Mouse (Mus musculus): Measurements from ENCODE around the gene Fancd2os. TPM values are rescaled to one million over a fixed set of nuclear protein-coding genes. Genes with fewer than 3 reads are reported as not detected.

Gene Fancd2os
- polyA plus RNA-seq (2011; ENCODE audit: insufficient read depth, insufficient read length, low replicate concordance, missing spikeins), result not detected in 2 replicates

- no peak within 1 kb of the TSS for H3K4me3 ChIP-seq (replicated peaks; ENCODE audit: control insufficient read depth, low read depth, low read length)
- no peak within 1 kb of the TSS for H3K27ac ChIP-seq (ENCODE audit: control insufficient read depth, insufficient read depth, low read depth, low read length, poor library complexity)
- TF ChIP-seq POLR2A (IDR thresholded peaks at IDR 0.05; ENCODE audit: borderline replicate concordance, control insufficient read depth, low read depth, low read length), result no peak
- TF ChIP-seq CTCF (IDR thresholded peaks at IDR 0.05; ENCODE audit: control insufficient read depth, insufficient read depth, low read length), result no peak
- H3K4me1 ChIP-seq (ENCODE audit: control insufficient read depth, insufficient read depth, low read length), result no peaks in the 10 kb centered on the region
- WGBS, result 88% methylated on average over 23 of the region's 23 CpGs
Observed at GRCm38 (mm10) chr6:113600543-113601139, at the start of gene Fancd2os. Fancd2os (minus strand) TSS chr6:113600715.

- peak overlapping the region; percentile 60 for H3K27ac ChIP-seq (ENCODE audit: control insufficient read depth, insufficient read depth, low read depth, low read length, poor library complexity)
- no peak overlapping the region for H3K4me3 ChIP-seq (replicated peaks; ENCODE audit: control insufficient read depth, low read depth, low read length)
- 12% methylated on average over 4 of the region's 4 CpGs for WGBS
- TF ChIP-seq POLR2A (IDR thresholded peaks at IDR 0.05; ENCODE audit: borderline replicate concordance, control insufficient read depth, low read depth, low read length), result no peak
- no peak for TF ChIP-seq CTCF (IDR thresholded peaks at IDR 0.05; ENCODE audit: control insufficient read depth, insufficient read depth, low read length)
- H3K4me1 ChIP-seq (ENCODE audit: control insufficient read depth, insufficient read depth, low read length), result peaks cover 7% of the 10 kb centered on the region; the same call in 1 of the 2 replicates
Observed at GRCm38 (mm10) chr6:113650197-113650640, 49.7 kb upstream of the Fancd2os start.

- Histone ChIP-seq H3K4me3 (replicated peaks; ENCODE audit: control insufficient read depth, low read depth, low read length) (no peak overlapping the region), H3K4me1 (ENCODE audit: control insufficient read depth, insufficient read depth, low read length) (peaks cover 6% of the 10 kb centered on the region; the same call in 1 of the 2 replicates), H3K27ac (ENCODE audit: control insufficient read depth, insufficient read depth, low read depth, low read length, poor library complexity) (peak overlapping the region; percentile 60)
- TF ChIP-seq POLR2A (IDR thresholded peaks at IDR 0.05; ENCODE audit: borderline replicate concordance, control insufficient read depth, low read depth, low read length) (no peak), CTCF (IDR thresholded peaks at IDR 0.05; ENCODE audit: control insufficient read depth, insufficient read depth, low read length) (no peak)
- 52% methylated on average over 7 of the region's 7 CpGs for WGBS
Observed at GRCm38 (mm10) chr6:113649346-113650196, 49.1 kb upstream of the Fancd2os start.

- WGBS, result 35% methylated on average over 8 of the region's 8 CpGs
- TF ChIP-seq CTCF (IDR thresholded peaks at IDR 0.05; ENCODE audit: control insufficient read depth, insufficient read depth, low read length) (no peak), POLR2A (IDR thresholded peaks at IDR 0.05; ENCODE audit: borderline replicate concordance, control insufficient read depth, low read depth, low read length) (no peak)
- H3K4me1 ChIP-seq (ENCODE audit: control insufficient read depth, insufficient read depth, low read length), result peaks cover 3% of the 10 kb centered on the region; the same call in 1 of the 2 replicates
- H3K27ac ChIP-seq (ENCODE audit: control insufficient read depth, insufficient read depth, low read depth, low read length, poor library complexity), result peak overlapping the region; percentile 23
- no peak overlapping the region for H3K4me3 ChIP-seq (replicated peaks; ENCODE audit: control insufficient read depth, low read depth, low read length)
Observed at GRCm38 (mm10) chr6:113644808-113645207, 44.3 kb upstream of the Fancd2os start.

GRCm38 (mm10) chr6:113643967-113644366 is 43.5 kb upstream of the Fancd2os start:
- H3K4me1 ChIP-seq (ENCODE audit: control insufficient read depth, insufficient read depth, low read length), result peaks cover 3% of the 10 kb centered on the region; the same call in 1 of the 2 replicates
- H3K4me3 ChIP-seq (replicated peaks; ENCODE audit: control insufficient read depth, low read depth, low read length), result no peak overlapping the region
- TF ChIP-seq POLR2A (IDR thresholded peaks at IDR 0.05; ENCODE audit: borderline replicate concordance, control insufficient read depth, low read depth, low read length) (no peak), CTCF (IDR thresholded peaks at IDR 0.05; ENCODE audit: control insufficient read depth, insufficient read depth, low read length) (no peak)
- no peak overlapping the region; the same call in 1 of the 2 replicates for H3K27ac ChIP-seq (ENCODE audit: control insufficient read depth, insufficient read depth, low read depth, low read length, poor library complexity)
- WGBS, result 37% methylated on average over 2 of the region's 2 CpGs

- peaks cover 3% of the 10 kb centered on the region; the same call in 1 of the 2 replicates for H3K4me1 ChIP-seq (ENCODE audit: control insufficient read depth, insufficient read depth, low read length)
- no peak for TF ChIP-seq CTCF (IDR thresholded peaks at IDR 0.05; ENCODE audit: control insufficient read depth, insufficient read depth, low read length)
- TF ChIP-seq POLR2A (IDR thresholded peaks at IDR 0.05; ENCODE audit: borderline replicate concordance, control insufficient read depth, low read depth, low read length), result no peak
Observed at GRCm38 (mm10) chr6:113643021-113643420, 42.5 kb upstream of the Fancd2os start.

GRCm38 (mm10) chr6:113642605-113643004 is 42.1 kb upstream of the Fancd2os start:
- peaks cover 3% of the 10 kb centered on the region; the same call in 1 of the 2 replicates for H3K4me1 ChIP-seq (ENCODE audit: control insufficient read depth, insufficient read depth, low read length)
- no peak overlapping the region for H3K27ac ChIP-seq (ENCODE audit: control insufficient read depth, insufficient read depth, low read depth, low read length, poor library complexity)
- TF ChIP-seq POLR2A (IDR thresholded peaks at IDR 0.05; ENCODE audit: borderline replicate concordance, control insufficient read depth, low read depth, low read length), result no peak
- no peak for TF ChIP-seq CTCF (IDR thresholded peaks at IDR 0.05; ENCODE audit: control insufficient read depth, insufficient read depth, low read length)
- WGBS, result 91% methylated on average over 8 of the region's 8 CpGs
- no peak overlapping the region for H3K4me3 ChIP-seq (replicated peaks; ENCODE audit: control insufficient read depth, low read depth, low read length)

More at GRCm38 (mm10) chr6:113643021-113643420, 42.5 kb upstream of the Fancd2os start:
- WGBS, result 81% methylated on average over 4 of the region's 4 CpGs
- H3K27ac ChIP-seq (ENCODE audit: control insufficient read depth, insufficient read depth, low read depth, low read length, poor library complexity), result no peak overlapping the region
- no peak overlapping the region for H3K4me3 ChIP-seq (replicated peaks; ENCODE audit: control insufficient read depth, low read depth, low read length)

GRCm38 (mm10) chr6:113639201-113639600 is 38.7 kb upstream of the Fancd2os start:
- Histone ChIP-seq H3K4me3 (replicated peaks; ENCODE audit: control insufficient read depth, low read depth, low read length) (peak overlapping the region; percentile 37), H3K27ac (ENCODE audit: control insufficient read depth, insufficient read depth, low read depth, low read length, poor library complexity) (no peak overlapping the region), H3K4me1 (ENCODE audit: control insufficient read depth, insufficient read depth, low read length) (peaks cover 1% of the 10 kb centered on the region; the same call in 1 of the 2 replicates)
- 76% methylated on average over 4 of the region's 4 CpGs for WGBS
- TF ChIP-seq POLR2A (IDR thresholded peaks at IDR 0.05; ENCODE audit: borderline replicate concordance, control insufficient read depth, low read depth, low read length) (no peak), CTCF (IDR thresholded peaks at IDR 0.05; ENCODE audit: control insufficient read depth, insufficient read depth, low read length) (no peak)

Data from bone marrow, adult 2 months (tissue).